Mouse (Mus musculus): ENCODE results near the gene Trim56.

Gene Trim56

DNA sequence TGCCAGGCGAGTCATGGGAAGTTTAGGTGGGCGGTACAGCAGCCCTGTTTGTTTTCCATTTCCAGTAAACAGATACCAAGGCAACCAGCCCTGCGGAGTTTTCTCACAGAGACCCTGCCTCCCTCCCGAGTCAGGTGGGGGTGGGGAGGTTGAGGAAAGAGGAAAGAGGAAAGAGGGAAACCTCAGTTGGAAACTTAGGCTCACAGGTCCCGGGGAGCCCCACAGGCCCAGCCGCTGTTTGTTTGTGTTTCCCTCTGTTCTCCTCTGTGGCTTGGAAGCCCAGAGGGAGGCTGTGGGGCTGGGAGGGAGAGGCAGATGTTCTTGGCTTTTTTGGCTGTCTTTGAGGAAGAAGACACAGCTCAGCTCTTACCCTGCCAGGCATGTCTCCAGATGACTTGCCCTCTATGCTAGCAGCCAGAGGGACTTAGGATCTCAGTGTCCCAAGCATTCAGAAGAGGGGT lies 41.8 kb downstream of the Trim56 start:
- peak; percentile 98 for DNase-seq

GRCm38 (mm10) chr5:137073141-137073540 lies 42.9 kb downstream of the Trim56 start:
- peak; percentile 92 for DNase-seq

DNA sequence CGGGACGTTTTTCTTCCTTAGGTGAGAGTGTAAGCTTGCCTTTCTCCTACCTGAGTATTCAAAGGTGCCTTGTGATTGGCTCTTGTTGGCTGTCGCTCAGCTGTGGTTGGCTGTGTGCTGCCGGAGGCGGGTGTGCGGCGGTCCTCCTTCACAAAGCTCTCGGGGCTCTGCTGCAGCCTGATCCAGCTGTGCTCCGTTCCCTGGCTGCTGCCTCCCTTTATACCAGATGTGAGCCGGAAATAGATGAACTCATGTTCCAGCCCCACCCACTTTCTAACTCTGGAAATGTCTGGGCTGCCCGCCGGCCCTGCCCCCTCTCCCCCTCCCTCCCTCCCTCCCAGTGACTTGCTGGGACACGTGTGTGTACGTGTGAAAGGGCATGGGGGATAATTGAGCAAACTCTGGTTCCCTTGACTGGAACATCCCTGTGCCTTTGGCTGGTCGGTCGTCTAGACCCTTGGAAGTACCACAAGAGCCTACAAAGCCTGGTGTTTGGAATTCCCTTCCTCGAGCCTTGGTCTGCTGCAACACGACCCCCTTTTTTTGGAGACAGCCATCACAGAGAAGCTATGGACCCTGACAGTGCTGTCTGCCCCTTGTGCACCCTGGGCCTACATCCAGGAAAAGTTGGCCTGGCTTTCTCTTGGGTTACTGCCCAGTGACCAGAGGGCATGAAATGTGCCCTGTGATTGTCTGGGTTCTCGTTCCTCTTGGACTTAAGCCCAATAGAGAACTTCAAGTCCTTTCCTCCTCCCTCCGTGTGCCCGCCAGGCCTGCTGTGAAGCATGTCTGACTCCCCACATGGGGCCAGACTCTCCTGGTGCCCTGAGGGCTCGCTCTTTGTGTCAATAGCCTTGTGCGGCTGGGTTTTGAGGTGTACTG lies 43.7 kb downstream of the Trim56 start, which contains the start of gene Serpine1:
TSS of gene Serpine1 (minus strand) at position 190 of the 882 bp plus-strand sequence.
- DNase-seq, result peak; percentile 100

- DNase-seq, result no peak
Observed at GRCm38 (mm10) chr5:137070881-137071605, 45.0 kb downstream of the Trim56 start.

DNA sequence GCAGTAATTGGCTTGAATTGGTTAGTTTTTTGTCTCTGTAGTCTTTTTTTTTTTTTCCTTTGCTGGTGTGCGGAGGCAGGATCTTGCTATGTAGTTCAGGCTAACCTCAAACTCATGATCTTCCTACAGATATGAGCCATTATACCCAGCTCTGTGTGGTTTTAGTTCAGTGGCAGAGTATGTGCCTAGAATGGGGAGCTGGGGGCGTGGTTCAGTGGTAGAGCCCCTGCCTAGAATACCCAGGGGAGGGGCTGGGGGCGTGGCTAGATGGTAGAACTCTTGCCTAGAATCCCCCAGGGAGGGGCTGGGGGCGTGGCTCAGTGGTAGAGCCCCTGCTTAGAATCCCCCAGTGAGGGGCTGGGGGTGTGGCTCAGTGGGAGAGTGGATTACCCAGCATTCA lies 47.3 kb downstream of the Trim56 start:
- DNase-seq, result no peak

GRCm38 (mm10) chr5:137065923-137066322 lies 50.1 kb downstream of the Trim56 start:
- DNase-seq, result no peak

GRCm38 (mm10) chr5:137065454-137065853 lies 50.6 kb downstream of the Trim56 start:
- no peak for DNase-seq

DNA sequence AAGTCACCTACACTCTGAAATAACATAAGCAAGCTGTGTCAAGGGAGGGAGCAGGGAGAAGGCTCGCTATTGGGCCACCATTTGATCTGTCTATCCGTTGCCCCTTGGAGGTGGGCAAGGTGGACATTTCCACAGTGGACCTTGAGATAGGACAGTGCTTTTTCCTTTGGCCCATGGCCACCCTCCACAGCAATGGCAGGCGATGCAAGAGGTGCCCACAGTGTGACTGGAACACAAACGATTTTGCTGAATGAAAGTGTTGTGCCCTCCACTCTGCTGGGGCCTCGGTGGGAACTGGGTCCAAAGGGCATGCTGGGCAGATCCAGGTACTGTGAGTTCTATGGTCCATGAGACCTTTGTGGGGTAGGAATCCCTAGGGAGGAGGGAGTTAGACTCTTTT lies 53.4 kb downstream of the Trim56 start:
- peak; percentile 92 for DNase-seq

DNA sequence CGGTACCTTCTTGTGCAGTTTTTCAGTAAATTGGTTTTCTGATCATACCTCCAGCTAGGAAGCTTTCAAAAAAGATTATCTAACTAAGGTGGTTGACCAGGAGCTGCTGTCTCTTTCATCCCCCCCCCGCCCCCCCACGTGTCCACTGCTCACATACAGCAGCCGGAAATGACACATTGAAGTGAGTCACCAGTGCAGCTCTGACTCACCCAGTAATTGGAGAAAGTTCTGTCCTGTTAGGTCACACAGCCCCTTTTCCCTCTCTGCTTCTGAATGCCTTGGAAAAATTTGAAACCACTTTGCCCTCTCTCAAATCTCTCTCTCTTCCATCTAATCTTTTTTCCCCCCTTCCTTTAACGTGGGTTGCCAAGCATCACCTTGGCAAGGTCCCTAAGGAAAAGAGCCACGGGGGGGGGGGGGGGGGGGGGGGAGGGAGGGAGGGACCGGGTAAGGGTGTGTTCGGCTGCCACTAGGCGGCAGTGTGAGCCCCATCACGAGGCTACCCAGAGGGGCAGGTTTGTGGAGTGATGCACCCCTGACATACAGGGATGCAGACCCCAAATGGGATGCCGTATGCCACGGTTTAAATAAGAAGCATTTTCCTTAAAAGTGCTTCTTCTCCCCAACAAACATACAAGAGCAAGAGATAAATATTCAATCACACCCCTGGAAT lies 54.1 kb downstream of the Trim56 start:
- DNase-seq, result peak; percentile 97
